Comparison of ENCODE assay signal across 7 mouse cellular contexts in the genomic region with DNA sequence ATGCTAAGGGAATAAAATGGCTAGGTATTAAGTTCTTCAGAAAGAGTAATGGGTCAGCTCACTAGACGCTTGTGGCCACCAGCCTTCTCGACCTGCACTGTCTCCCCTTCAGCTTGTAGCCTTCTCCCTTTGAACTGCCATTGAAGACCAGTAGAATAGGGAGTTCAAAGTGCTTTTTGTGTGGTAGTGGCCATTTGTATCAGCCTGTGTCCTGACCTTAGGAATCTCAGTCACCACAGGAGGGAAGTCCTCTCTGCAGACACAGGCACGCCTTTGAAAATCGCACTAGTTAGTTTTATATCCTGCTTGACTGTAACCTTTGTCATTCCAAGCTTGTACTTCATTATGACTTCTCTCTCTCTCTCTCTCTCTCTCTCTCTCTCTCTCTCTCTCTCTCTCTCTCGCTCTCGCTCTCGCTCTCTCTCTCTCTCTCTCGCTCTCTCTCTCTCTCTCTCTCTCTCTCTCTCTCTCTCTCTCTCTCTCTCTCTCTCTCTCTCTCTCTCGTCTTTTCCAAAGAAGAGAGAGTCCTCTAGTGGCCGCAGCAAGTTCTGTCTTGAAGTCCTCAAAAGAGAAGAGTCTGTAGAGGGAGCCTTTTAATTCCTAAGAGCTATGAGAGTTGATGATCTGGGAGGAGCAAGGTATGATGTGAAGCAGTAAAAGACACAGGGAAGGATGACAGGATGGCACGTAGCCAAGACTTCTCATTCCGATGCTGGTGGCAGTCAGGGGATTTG.
DNase-seq lines count a peak whose midpoint lies in the region; ATAC-seq lines count a peak whose summit lies in the region.

No protein-coding gene starts in this region.

- 16% methylated on average over 7 of the region's 12 CpGs for WGBS in hindbrain, embryonic 15.5 days

- H3K4me3 ChIP-seq in hindbrain, embryonic 15.5 days, result peak overlapping the region; percentile 4; the same call in 1 of the 2 replicates

- peaks cover 3% of the 10 kb centered on the region; the same call in 1 of the 2 replicates for H3K4me1 ChIP-seq in hindbrain, embryonic 15.5 days (replicated peaks)

- H3K9ac ChIP-seq in hindbrain, embryonic 15.5 days, result no peak overlapping the region

- H3K27ac ChIP-seq in hindbrain, embryonic 15.5 days (replicated peaks), result no peak overlapping the region

- DNase-seq in adipocyte (ENCODE audit: low spot score), result peak; percentile 62
- peak; percentile 71 to 77 for DNase-seq in cerebellum, postnatal 14 days
- peak; percentile 20 to 24 for DNase-seq in frontal cortex, postnatal 14 days (ENCODE audit: low spot score in 2 of 2)
- peak; percentile 13 to 42 for DNase-seq in layer of hippocampus, postnatal 25 days (ENCODE audit: extremely low spot score in 1 of 2, low spot score in 1 of 2)
- peak; percentile 60 for DNase-seq in mesoderm, embryonic 11.5 days (ENCODE audit: low read depth, low spot score)
- peak; percentile 50 for DNase-seq in skeletal muscle tissue, adult 2 months (ENCODE audit: low read depth, low spot score)

- peak overlapping the region; percentile 42 for H3K4me2 ChIP-seq in hindbrain, embryonic 15.5 days

- no peaks in the 10 kb centered on the region for H3K36me3 ChIP-seq in hindbrain, embryonic 15.5 days

- ATAC-seq in hindbrain, embryonic 15.5 days (ENCODE audit: low FRiP score, low read depth), result peak; percentile 91

- H3K9me3 ChIP-seq in hindbrain, embryonic 15.5 days, result no peaks in the 10 kb centered on the region

- H3K27me3 ChIP-seq in hindbrain, embryonic 15.5 days, result no peaks in the 10 kb centered on the region

Comparison
In these comparisons a context has a peak if more than half of its experiments do, and no peak if none do; other contexts are left out.
1. DNase-seq: peak in every context shown above with its lines; median percentile 74 in cerebellum, postnatal 14 days; 62 in adipocyte; 60 in mesoderm, embryonic 11.5 days; 50 in skeletal muscle tissue, adult 2 months; 28 in layer of hippocampus, postnatal 25 days; 22 in frontal cortex, postnatal 14 days.